Mouse (Mus musculus) spleen, adult 2 months (tissue): ENCODE measurements around the gene Ovol3.

Source experiments
- CTCF ChIP-seq: fragments of 200-500 bp; IDR thresholded peaks from 2 replicates; pipeline ENCODE4 v1.5.1; 2011; ENCODE audit warnings: mild to moderate bottlenecking, inconsistent platforms; ENCODE audit not compliant: insufficient read depth, insufficient read length, insufficient replicate concordance; ENCODE audit errors: extremely low read depth
- POLR2A ChIP-seq: fragments of 200-500 bp; IDR thresholded peaks from 2 replicates; pipeline ENCODE4 v1.6.1; 2011; ENCODE audit warnings: low read depth, low read length, inconsistent platforms

- no peak for TF ChIP-seq CTCF
- TF ChIP-seq POLR2A: peak; percentile 53
These were observed 3.7 kb downstream of the Ovol3 start, which contains the start of the genes Polr2i and Tbcb for GRCm38 (mm10) chr7:30231669-30232454.
